Comparison of ENCODE assay signal across 10 mouse cellular contexts in the genomic region with DNA sequence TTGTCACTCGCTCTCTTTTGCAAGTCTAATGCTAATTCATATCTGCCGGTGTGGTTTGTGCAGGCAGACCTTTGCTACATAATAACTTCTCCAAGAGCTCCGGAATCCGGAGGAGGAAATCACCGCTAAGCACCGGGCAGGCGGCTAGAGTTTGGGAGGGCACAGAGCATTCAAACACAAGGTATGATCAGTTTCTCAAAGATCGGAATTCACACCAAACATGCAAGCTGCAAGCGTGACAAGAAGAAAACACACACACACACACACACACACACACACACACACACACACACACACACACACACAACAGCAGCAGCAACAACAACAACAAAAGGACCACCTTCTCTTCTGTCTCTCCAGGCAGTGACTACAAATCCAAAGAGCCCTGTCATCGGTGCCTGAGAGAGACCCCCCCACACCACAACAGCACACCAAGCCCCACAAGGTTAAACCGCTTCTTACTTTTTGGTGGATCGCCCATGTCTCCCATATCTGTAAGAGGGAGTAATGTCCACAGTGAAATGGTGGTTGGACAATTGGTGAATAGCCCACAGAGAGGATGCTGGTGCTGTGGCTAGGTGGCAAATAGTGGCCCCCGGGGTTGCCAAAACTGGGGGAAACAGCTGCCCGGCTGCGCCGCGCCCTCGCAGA. TPM values are rescaled to one million over a fixed set of nuclear protein-coding genes. Genes with fewer than 3 reads are reported as not detected.
DNase-seq lines count a peak whose midpoint lies in the region; ATAC-seq lines count a peak whose summit lies in the region.
"Had no signal": no experiment of that assay in that cellular context is flagged by ENCODE, and none has a peak within 500 bp of the region (broad histone marks: within the 10 kb centered on the region; RNA-seq: fewer than 3 reads in every experiment).

No protein-coding gene starts in this region.

- H3K4me1 ChIP-seq in heart, embryonic 10.5 days, result peaks cover 24% of the 10 kb centered on the region
- 0 out of 2 replicates have a peak, but pooled peaks cover 6% of the 10 kb centered on the region for H3K4me1 ChIP-seq in hindbrain, embryonic 14.5 days (replicated peaks; ENCODE audit: control insufficient read depth, insufficient read depth, low read length)
- H3K4me1 ChIP-seq in midbrain, embryonic 14.5 days (ENCODE audit: control insufficient read depth, insufficient read depth, low read length), result peaks cover 6% of the 10 kb centered on the region; the same call in 1 of the 2 replicates

- 0% methylated on average over 18 of the region's 18 CpGs for WGBS in heart, embryonic 10.5 days
- WGBS in hindbrain, embryonic 14.5 days, result under 1% methylated on average over 18 of the region's 18 CpGs
- WGBS in midbrain, embryonic 14.5 days, result under 1% methylated on average over 18 of the region's 18 CpGs

- ATAC-seq in hindbrain, embryonic 14.5 days (ENCODE audit: low FRiP score), result 0 out of 2 replicates have a peak, but pooled peaks have one; percentile 33
- peak; percentile 31 for ATAC-seq in midbrain, embryonic 14.5 days (ENCODE audit: low FRiP score, low TSS enrichment)
- ATAC-seq: CD4-positive, CD25-positive, alpha-beta regulatory T cell, adult 4 months had no signal

- H3K36me3 ChIP-seq in heart, embryonic 10.5 days, result no peaks in the 10 kb centered on the region
- H3K36me3 ChIP-seq in hindbrain, embryonic 14.5 days (replicated peaks; ENCODE audit: control insufficient read depth, insufficient read depth), result no peaks in the 10 kb centered on the region
- H3K36me3 ChIP-seq in midbrain, embryonic 14.5 days (ENCODE audit: control insufficient read depth, insufficient read depth, low read length), result no peaks in the 10 kb centered on the region

- peak overlapping the region; percentile 75 for H3K4me3 ChIP-seq in heart, embryonic 10.5 days
- peak overlapping the region; percentile 44 for H3K4me3 ChIP-seq in hindbrain, embryonic 14.5 days (replicated peaks; ENCODE audit: low read length)
- peak overlapping the region; percentile 43 for H3K4me3 ChIP-seq in midbrain, embryonic 14.5 days (replicated peaks; ENCODE audit: low read depth, low read length)

- peaks cover 83% of the 10 kb centered on the region for H3K27me3 ChIP-seq in heart, embryonic 10.5 days (ENCODE audit: insufficient read depth, poor library complexity, severe bottlenecking)
- H3K27me3 ChIP-seq in hindbrain, embryonic 14.5 days (ENCODE audit: control insufficient read depth, insufficient read depth, low read length), result peaks cover 96% of the 10 kb centered on the region
- peaks cover 87% of the 10 kb centered on the region for H3K27me3 ChIP-seq in midbrain, embryonic 14.5 days (ENCODE audit: control insufficient read depth, insufficient read depth, low read length)

- no peaks in the 10 kb centered on the region for H3K9me3 ChIP-seq in heart, embryonic 10.5 days
- H3K9me3 ChIP-seq in hindbrain, embryonic 14.5 days (ENCODE audit: control insufficient read depth, low read length), result peaks cover 5% of the 10 kb centered on the region; the same call in 1 of the 2 replicates
- no peaks in the 10 kb centered on the region for H3K9me3 ChIP-seq in midbrain, embryonic 14.5 days (ENCODE audit: control insufficient read depth, low read length)

- H3K27ac ChIP-seq in heart, embryonic 10.5 days, result peak overlapping the region; percentile 88
- 0 out of 2 replicates have a peak overlapping the region, but pooled peaks have one; percentile 14 for H3K27ac ChIP-seq in hindbrain, embryonic 14.5 days
- H3K27ac ChIP-seq in midbrain, embryonic 14.5 days (replicated peaks; ENCODE audit: low read depth, low read length), result no peak overlapping the region

- DNase-seq in heart, embryonic 10.5 days (ENCODE audit: low spot score), result no peak
- no peak for DNase-seq in heart, adult 9 months (ENCODE audit: low spot score in 2 of 2)
- DNase-seq in R1 (ENCODE audit: low read depth, low spot score), result peak; percentile 13
- DNase-seq in hindbrain, embryonic 14.5 days (ENCODE audit: low spot score), result no peak
- DNase-seq in midbrain, embryonic 14.5 days, result no peak
- no peak for DNase-seq in urinary bladder, adult 2 months (ENCODE audit: low spot score)
- no peak for DNase-seq in cerebellum, postnatal 4 days (ENCODE audit: low spot score in 2 of 2)
- DNase-seq in left cerebral cortex, postnatal 25 days (ENCODE audit: low spot score in 2 of 2), result no peak
- DNase-seq: cerebellum, adult 18-20 months had no signal

- peak overlapping the region; percentile 76 for H3K4me2 ChIP-seq in hindbrain, embryonic 14.5 days (replicated peaks)
- H3K4me2 ChIP-seq in midbrain, embryonic 14.5 days (ENCODE audit: low read length), result peak overlapping the region; percentile 85

- H3K9ac ChIP-seq in hindbrain, embryonic 14.5 days, result no peak overlapping the region
- no peak overlapping the region for H3K9ac ChIP-seq in midbrain, embryonic 14.5 days (replicated peaks; ENCODE audit: low read length)

- intact Hi-C loops in left cerebral cortex, postnatal 25 days (cut with DNase I), result loop anchor here (2.0 kb wide), 1 partner anchor 400 kb away; no protein-coding TSS in a partner anchor

RNA-seq across cellular contexts. Expression of a gene that starts 0.4 kb away (rescaled TPM):
- 7.0 and 27.2 TPM in 2 replicates for polyA plus RNA-seq in heart, embryonic 10.5 days (2016; fragmentation: Nextera tagmentation; extraction: Ambion mirVana)
- 24.6 and 26.1 TPM in 2 replicates for polyA plus RNA-seq in hindbrain, embryonic 14.5 days (2014; fragmentation: Nextera tagmentation; extraction: Ambion mirVana)
- polyA plus RNA-seq in midbrain, embryonic 14.5 days (2014; fragmentation: Nextera tagmentation; extraction: Ambion mirVana), result 5.4 and 8.1 TPM in 2 replicates
- 7.4 and 7.7 TPM in 2 replicates for polyA plus RNA-seq in urinary bladder, adult 2 months (2012; rRNA removed)
- 1 to 10 TPM in 1 of 2 experiments, under 1 TPM in 1; 0.46 to 2.7 TPM for total RNA-seq in left cerebral cortex, postnatal 25 days (2021)
- polyA plus RNA-seq: CD4-positive, CD25-positive, alpha-beta regulatory T cell, adult 4 months had no signal
